Mouse (Mus musculus): ENCODE results near the gene Nkx2-3. TPM values are rescaled to one million over a fixed set of nuclear protein-coding genes. Genes with fewer than 3 reads are reported as not detected.

Nkx2-3 gene
- 1.1 and 3.5 TPM in 2 replicates for polyA plus RNA-seq (2012)

GRCm38 (mm10) chr19:43612051-43612450 is at the start of gene Nkx2-3:
Gene Nkx2-3, plus strand, starts transcription at chr19:43612325.

Other genes starting within 250 kb of the Nkx2-3 start
- 0.02 TPM in 1 of 2 replicates, not detected in the other for gene Hpse2, start 224.0 kb upstream of the Nkx2-3 start, polyA plus RNA-seq (2012)
- gene Cnnm1, start 171.9 kb upstream of the Nkx2-3 start, polyA plus RNA-seq (2012) = 0.01 and 0.13 TPM in 2 replicates
- gene Got1, start 87.7 kb upstream of the Nkx2-3 start, polyA plus RNA-seq (2012) = 7.1 and 8.0 TPM in 2 replicates
- 57.6 and 74.9 TPM in 2 replicates for gene Slc25a28, start 62.6 kb downstream of the Nkx2-3 start, polyA plus RNA-seq (2012)
- 2.8 and 3.0 TPM in 2 replicates for gene Entpd7, start 77.3 kb downstream of the Nkx2-3 start, polyA plus RNA-seq (2012)
- gene Cutc, start 140.7 kb downstream of the Nkx2-3 start, polyA plus RNA-seq (2012) = 5.2 and 5.5 TPM in 2 replicates
- gene Cox15, start 140.7 kb downstream of the Nkx2-3 start, polyA plus RNA-seq (2012) = 3.8 and 4.2 TPM in 2 replicates
- 0.05 and 0.06 TPM in 2 replicates for gene Abcc2, start 169.9 kb downstream of the Nkx2-3 start, polyA plus RNA-seq (2012)

Measured in megakaryocyte-erythroid progenitor cell, adult 5 weeks (primary cell).